Mouse (Mus musculus) ES-E14 (cell line): ENCODE data around the gene Ksr2.

ENCODE experiments used
- CHD2 ChIP-seq: IDR thresholded peaks from 2 replicates; pipeline ENCODE4 v1.6.1; 2014; ENCODE audit warnings: mild to moderate bottlenecking, low read depth, low read length, inconsistent platforms
- HCFC1 ChIP-seq: IDR thresholded peaks from 2 replicates; pipeline ENCODE4 v1.6.1; 2012; ENCODE audit warnings: low read length, inconsistent platforms, borderline replicate concordance; ENCODE audit not compliant: insufficient read depth
- MAFK ChIP-seq: IDR thresholded peaks from 2 replicates; pipeline ENCODE4 v1.6.1; 2014; ENCODE audit warnings: mild to moderate bottlenecking, low read depth, low read length, inconsistent platforms; ENCODE audit not compliant: insufficient read depth
- ZC3H11A ChIP-seq: IDR thresholded peaks from 2 replicates; pipeline ENCODE4 v1.6.1; 2012; ENCODE audit warnings: low read depth, mild to moderate bottlenecking, inconsistent platforms, low read length, borderline replicate concordance
- ZNF384 ChIP-seq: IDR thresholded peaks from 2 replicates; pipeline ENCODE4 v1.6.1; 2012; ENCODE audit warnings: low read depth, low read length, inconsistent platforms

DNA sequence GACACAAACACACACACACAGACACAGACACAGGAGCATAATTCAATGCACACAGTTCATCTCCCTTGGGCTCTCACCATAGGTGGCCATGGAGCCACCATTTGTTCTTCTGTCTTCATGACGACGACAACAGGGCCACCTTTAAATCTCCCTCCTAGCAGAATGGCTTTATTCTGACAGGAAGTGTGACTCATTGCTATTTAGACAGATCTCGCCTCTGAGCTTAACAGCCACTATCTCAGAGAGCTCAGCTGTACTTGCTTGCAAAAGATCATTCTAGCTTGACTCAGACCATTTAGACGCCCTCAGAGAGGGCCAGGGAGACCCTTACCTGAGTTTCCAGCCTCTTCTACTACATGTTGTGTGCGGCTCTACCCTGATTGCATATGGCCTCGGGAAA, 175.5 kb downstream of the Ksr2 start:
- no peak for TF ChIP-seq ZC3H11A
- no peak for TF ChIP-seq MAFK
- no peak for TF ChIP-seq HCFC1
- no peak for TF ChIP-seq CHD2
- no peak for TF ChIP-seq ZNF384
